Mouse (Mus musculus) forebrain, postnatal 0 days (tissue): ENCODE data around the gene Fam131a. TPM values are rescaled to one million over a fixed set of nuclear protein-coding genes. Genes with fewer than 3 reads are reported as not detected.

Experiments used
- ATAC-seq: fragments of 200-750 bp; cut with Nextera tagmentation; 2 replicates; pipeline ENCODE4 v1.8.0; 2017; ENCODE audit warnings: mild to moderate bottlenecking, moderate library complexity
- DNase-seq: peaks from one replicate; pipeline ENCODE4 v3.0.0-alpha.2; 2015
- H3K27ac ChIP-seq: fragments of 300-500 bp; sonication (generic); 2 replicates; pipeline ENCODE4 v1.5.1; 2014; ENCODE audit warnings: low read depth, mild to moderate bottlenecking, antibody characterized with exemption, low read length, moderate library complexity, mixed read lengths
- H3K27me3 ChIP-seq: fragments of 300-500 bp; sonication (generic); 2 replicates; pipeline ENCODE4 v1.6.1; 2014; ENCODE audit warnings: mild to moderate bottlenecking, low read length, mixed read lengths; ENCODE audit not compliant: insufficient read depth
- H3K36me3 ChIP-seq: fragments of 300-500 bp; sonication (generic); 2 replicates; pipeline ENCODE4 v1.6.1; 2014; ENCODE audit warnings: mild to moderate bottlenecking, moderate library complexity; ENCODE audit not compliant: insufficient read depth
- H3K4me1 ChIP-seq: fragments of 300-500 bp; sonication (generic); 2 replicates; pipeline ENCODE4 v1.6.1; 2014; ENCODE audit warnings: antibody characterized with exemption; ENCODE audit not compliant: insufficient read depth
- H3K4me2 ChIP-seq: fragments of 300-500 bp; sonication (generic); 2 replicates; pipeline ENCODE4 v1.6.1; 2014; ENCODE audit warnings: low read depth, mild to moderate bottlenecking, moderate library complexity
- H3K4me3 ChIP-seq: fragments of 300-500 bp; sonication (generic); 2 replicates; pipeline ENCODE4 v1.5.1; 2014; ENCODE audit warnings: low read depth, low read length, mixed read lengths
- H3K9ac ChIP-seq: fragments of 300-500 bp; sonication (generic); 2 replicates; pipeline ENCODE4 v1.6.1; 2014; ENCODE audit warnings: mild to moderate bottlenecking
- H3K9me3 ChIP-seq: fragments of 300-500 bp; sonication (generic); 2 replicates; pipeline ENCODE4 v1.6.1; 2016; ENCODE audit warnings: low read length
- CTCF ChIP-seq: sonication (generic); IDR thresholded peaks from 2 replicates; pipeline ENCODE4 v1.5.1; 2016; ENCODE audit warnings: antibody characterized with exemption, control low read depth, low read depth
- WGBS: fragments of 180-500 bp; shearing (Covaris S2); extraction: QIAGEN DNeasy Blood & Tissue Kit; methylation state at CpG from one replicate; pipeline ENCODE4 v1.1.7; 2014; 5-methylcytosine and 5-hydroxymethylcytosine counted together
- polyA plus RNA-seq: library from polyadenylated mRNA; unstranded; fragments of >200 nt; fragmentation: Nextera tagmentation; extraction: Ambion mirVana; gene quantifications from 2 replicates; pipeline ENCODE4 v1.2.1, GENCODE M21; 2015
- total RNA-seq: library from RNA; depleted of rRNA; stranded (reverse); fragments of >200 nt; gene quantifications from 2 replicates; pipeline ENCODE4 v1.2.3, GENCODE M21; 2014

The Fam131a gene
- total and polyA plus RNA-seq, 2 experiments from 2014 or later, result 89.9 to 200 TPM

DNA sequence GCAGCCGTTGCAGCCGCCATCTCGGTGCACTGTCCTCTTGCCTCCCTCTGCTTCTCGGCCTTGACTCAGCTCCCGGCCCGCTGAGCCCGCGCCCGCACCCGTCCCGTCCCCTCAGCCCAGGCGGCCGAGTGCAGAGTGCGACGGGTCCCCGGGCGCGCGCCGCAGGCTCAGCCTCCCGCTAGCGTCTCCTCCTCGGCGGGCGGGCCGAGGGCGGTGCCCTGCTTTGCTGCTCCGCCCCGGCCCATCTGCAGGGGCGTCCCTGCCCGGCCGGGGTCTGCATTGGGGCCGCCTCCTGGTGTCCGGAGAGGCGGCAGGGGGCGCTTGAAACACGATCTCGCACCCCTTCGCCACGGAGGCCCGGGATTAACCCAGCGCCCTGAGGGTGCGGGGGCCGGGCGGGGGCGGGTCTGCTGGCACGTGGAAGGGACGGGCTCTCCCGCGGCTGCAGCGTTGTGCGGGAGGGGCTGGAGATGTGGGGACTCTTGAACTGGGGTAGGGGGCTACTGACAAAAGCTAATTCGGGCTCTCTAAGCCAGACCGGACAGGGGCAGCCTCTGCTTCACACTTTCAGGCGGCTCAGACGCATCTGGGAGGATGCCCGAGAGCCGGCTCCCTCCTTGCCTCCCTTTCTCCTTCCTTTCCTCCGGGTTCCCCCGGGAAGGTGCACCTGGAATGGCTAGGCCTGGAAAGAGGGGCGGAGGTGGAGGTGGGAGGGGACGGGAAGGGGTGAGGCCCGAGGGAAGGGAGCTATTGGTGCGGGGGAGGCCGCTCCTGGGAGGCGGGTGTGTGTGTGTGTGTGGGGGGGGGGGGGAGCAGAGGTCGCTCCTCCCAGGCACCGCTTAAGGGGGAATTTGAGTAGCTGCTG is 23.2 kb downstream of the Fam131a start:
- Histone ChIP-seq H3K4me2 (peak overlapping the region; percentile 84), H3K9ac (peak overlapping the region; percentile 84), H3K9me3 (no peaks in the 10 kb centered on the region), H3K4me3 (peak overlapping the region; percentile 69), H3K27ac (peak overlapping the region; percentile 94), H3K27me3 (no peaks in the 10 kb centered on the region), H3K4me1 (peaks cover 14% of the 10 kb centered on the region), H3K36me3 (peaks cover 19% of the 10 kb centered on the region; the same call in 1 of the 2 replicates)
- 2% methylated on average over 63 of the region's 68 CpGs for WGBS
- peak; percentile 57 for TF ChIP-seq CTCF
- ATAC-seq, result peak; percentile 73
- peak; percentile 85 for DNase-seq

DNA sequence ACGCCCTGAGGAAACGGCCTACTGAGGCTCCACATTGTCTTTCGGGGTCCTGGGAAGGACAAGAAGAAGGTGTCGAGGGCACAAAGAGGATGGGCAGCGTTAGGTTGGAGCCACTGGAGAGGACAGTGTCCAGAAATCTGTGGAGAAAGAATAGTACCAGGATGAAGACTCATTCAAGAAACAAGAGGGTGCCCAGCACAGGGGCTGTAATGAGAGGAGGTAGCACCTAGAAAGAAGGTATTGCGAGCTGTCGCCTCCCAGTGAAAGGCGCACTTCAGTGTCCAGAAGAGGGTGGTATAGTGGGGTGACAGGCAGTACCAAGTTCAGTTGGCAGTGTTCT is 23.8 kb downstream of the Fam131a start:
- WGBS, result 3% methylated on average over 8 of the region's 8 CpGs

DNA sequence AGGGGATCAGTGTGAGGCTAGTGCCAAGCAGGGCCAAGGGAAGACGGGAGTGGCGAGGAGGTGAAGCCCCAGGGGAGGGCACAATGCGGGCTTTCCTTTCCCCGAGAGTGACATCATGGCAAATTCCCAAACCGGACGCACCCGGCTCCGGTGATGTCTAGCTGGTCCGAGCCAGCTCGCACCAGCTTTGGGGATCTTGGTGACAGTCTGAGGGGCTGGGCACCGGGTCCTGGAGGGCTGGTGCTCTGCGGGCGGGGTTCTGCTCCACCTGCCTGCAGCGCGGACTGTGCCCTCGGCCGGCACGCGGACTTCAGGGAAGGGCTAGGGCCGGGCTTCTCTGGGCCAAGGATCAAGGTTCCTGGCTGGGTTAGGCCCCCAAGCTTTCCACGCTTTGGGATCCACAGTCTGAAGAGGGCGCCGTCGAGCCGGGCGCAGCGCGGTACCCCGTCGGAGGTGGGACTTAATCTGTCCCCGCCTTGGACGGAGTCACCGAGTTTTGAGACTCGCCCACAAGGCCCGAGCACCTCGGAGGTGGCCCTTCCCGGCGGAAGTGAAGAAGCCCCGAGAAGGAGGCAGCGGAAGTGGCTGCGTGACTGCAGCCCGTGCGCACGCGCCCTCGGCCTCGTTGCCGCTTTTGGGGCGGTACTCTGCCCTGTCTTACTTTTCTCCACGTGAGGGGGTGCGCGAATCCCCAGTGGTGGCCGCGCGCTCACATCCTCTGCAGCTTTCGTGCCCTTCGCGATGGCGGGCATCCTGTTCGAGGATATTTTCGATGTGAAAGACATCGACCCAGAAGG is 24.3 kb downstream of the Fam131a start, which contains the start of the genes Polr2h and Clcn2:
Polr2h (plus strand) TSS at position 485 of the 797 bp plus-strand sequence.
Clcn2 (minus strand) TSS at position 566 of the 797 bp plus-strand sequence.
- no peaks in the 10 kb centered on the region for H3K9me3 ChIP-seq
- H3K4me1 ChIP-seq, result peaks cover 14% of the 10 kb centered on the region
- TF ChIP-seq CTCF, result peak; percentile 66
- peak within 1 kb of the TSS; percentile 84 for H3K4me2 ChIP-seq
- peak within 1 kb of the TSS; percentile 69 for H3K4me3 ChIP-seq
- peak; percentile 96 for DNase-seq
- H3K27me3 ChIP-seq, result no peaks in the 10 kb centered on the region
- peak within 1 kb of the TSS; percentile 94 for H3K27ac ChIP-seq
- peaks cover 25% of the 10 kb centered on the region for H3K36me3 ChIP-seq
- ATAC-seq, result peak; percentile 91
- H3K9ac ChIP-seq, result peak within 1 kb of the TSS; percentile 84
- WGBS, result 2% methylated on average over 62 of the region's 62 CpGs

More for the DNA sequence above, 23.8 kb downstream of the Fam131a start:
- TF ChIP-seq CTCF, result no peak
- Histone ChIP-seq H3K9ac (peak overlapping the region; percentile 84), H3K36me3 (peaks cover 24% of the 10 kb centered on the region), H3K4me3 (peak overlapping the region; percentile 69), H3K27ac (peak overlapping the region; percentile 94), H3K9me3 (no peaks in the 10 kb centered on the region), H3K4me1 (peaks cover 14% of the 10 kb centered on the region), H3K27me3 (no peaks in the 10 kb centered on the region), H3K4me2 (peak overlapping the region; percentile 84)
- ATAC-seq (no peak), DNase-seq (no peak)

DNA sequence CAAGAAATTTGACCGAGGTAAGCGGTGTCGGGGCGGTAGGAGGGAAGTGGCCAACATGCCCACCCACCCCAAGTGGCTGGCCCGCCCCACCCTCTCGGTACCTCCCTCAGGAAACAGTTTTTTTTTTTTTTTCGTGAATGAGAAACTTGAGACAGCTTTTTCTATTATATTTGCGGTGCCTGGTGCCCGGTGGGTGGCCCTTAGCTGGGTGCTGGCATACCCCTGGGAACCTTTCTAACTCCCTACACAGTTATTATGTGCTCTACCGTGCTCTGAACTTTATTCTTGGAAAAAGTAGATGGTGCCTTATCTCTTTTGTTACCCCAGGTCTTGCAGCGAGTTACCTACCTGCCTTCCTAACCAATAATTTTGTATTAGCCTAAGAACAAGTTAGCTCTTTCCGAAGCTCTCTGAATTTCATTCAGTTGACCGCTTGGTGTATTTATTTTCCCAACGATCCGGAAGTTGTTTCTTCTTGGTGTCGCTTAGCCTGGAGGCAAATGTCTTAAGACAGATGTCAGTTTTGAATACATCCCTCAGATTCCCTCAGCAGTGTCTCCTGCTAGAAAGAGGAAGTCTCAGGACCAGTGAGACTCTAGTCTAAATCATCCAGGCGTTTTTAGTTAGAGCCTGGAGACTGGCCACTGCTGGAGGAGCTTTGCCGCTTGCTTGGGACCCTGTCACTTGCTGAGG is 25.1 kb downstream of the Fam131a start:
- Histone ChIP-seq H3K4me1 (peaks cover 14% of the 10 kb centered on the region), H3K27me3 (no peaks in the 10 kb centered on the region), H3K4me3 (peak overlapping the region; percentile 69), H3K27ac (0 out of 2 replicates have a peak overlapping the region, but pooled peaks have one; percentile 29), H3K9ac (peak overlapping the region; percentile 84), H3K4me2 (peak overlapping the region; percentile 84), H3K36me3 (peaks cover 22% of the 10 kb centered on the region), H3K9me3 (no peaks in the 10 kb centered on the region)
- WGBS, result 2% methylated on average over 18 of the region's 18 CpGs
- ATAC-seq (peak; percentile 8), DNase-seq (no peak)
- TF ChIP-seq CTCF, result no peak

DNA sequence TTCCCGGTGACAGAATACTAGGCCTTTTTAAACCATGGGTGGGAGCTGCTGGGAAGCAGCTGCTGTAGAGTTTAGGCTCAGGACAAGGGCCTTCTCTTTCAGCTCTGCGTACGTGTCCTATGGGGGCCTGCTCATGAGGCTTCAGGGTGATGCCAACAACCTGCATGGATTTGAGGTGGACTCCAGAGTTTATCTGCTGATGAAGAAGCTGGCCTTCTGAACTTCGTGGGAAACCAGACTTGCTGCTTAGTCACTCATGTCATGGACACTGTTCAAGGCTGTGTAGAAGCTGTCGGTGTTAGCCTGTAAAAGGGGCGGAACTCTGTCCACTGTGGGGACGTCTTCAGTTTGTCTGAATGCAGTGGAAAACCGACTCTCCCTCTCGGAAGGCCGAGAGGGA is 28.8 kb downstream of the Fam131a start:
- no peak overlapping the region for H3K27ac ChIP-seq
- 89% methylated on average over 10 of the region's 10 CpGs for WGBS

DNA sequence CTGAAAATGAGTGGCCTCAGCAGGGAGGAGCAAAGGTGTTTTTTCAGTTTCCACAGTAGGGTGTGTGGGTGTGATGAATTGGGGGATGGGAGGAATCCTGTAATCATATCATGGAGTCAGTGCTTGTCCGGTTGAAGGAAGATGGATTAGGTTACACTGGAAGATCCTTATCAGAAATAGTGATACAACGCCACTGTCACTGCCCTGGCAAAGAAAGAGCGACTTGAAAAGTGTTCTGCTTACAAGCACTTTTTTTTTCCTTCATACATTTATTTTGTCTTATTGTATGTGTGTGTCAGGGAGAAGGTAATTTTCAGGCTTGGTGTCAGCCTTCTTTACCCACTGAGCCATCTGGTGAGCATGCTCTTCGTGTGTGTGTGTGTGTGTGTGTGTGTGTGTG is 29.7 kb downstream of the Fam131a start:
- 89% methylated on average over 4 of the region's 4 CpGs for WGBS
- Histone ChIP-seq H3K9ac (no peak overlapping the region), H3K4me3 (no peak overlapping the region), H3K4me2 (no peak overlapping the region), H3K27me3 (no peaks in the 10 kb centered on the region), H3K4me1 (peaks cover 4% of the 10 kb centered on the region; the same call in 1 of the 2 replicates), H3K36me3 (peaks cover 18% of the 10 kb centered on the region), H3K9me3 (no peaks in the 10 kb centered on the region), H3K27ac (no peak overlapping the region)
- DNase-seq (no peak), ATAC-seq (no peak)
- TF ChIP-seq CTCF, result no peak

More for the DNA sequence above, 28.8 kb downstream of the Fam131a start:
- Histone ChIP-seq H3K9me3 (no peaks in the 10 kb centered on the region), H3K4me1 (peaks cover 4% of the 10 kb centered on the region; the same call in 1 of the 2 replicates), H3K36me3 (peaks cover 18% of the 10 kb centered on the region), H3K4me3 (no peak overlapping the region), H3K9ac (no peak overlapping the region), H3K4me2 (no peak overlapping the region), H3K27me3 (no peaks in the 10 kb centered on the region)
- DNase-seq (no peak), ATAC-seq (no peak)
- no peak for TF ChIP-seq CTCF
